Comparison of ENCODE assay signal across 9 mouse cellular contexts in genomic region chr17:48816588-48817324, GRCm38 (mm10).
DNase-seq lines count a peak whose midpoint lies in the region; ATAC-seq and TF ChIP-seq lines count a peak whose summit lies in the region.
"Had no signal": no experiment of that assay in that cellular context is flagged by ENCODE, and none has a peak within 500 bp of the region (broad histone marks: within the 10 kb centered on the region; RNA-seq: fewer than 3 reads in every experiment).

No protein-coding gene starts in this region.

- no peak for TF ChIP-seq CTCF in lung, embryonic 14.5 days (IDR thresholded peaks at IDR 0.05; ENCODE audit: low read depth)
- no peak for TF ChIP-seq CTCF in gastrocnemius, adult 2 months (IDR thresholded peaks at IDR 0.05)

- no peak overlapping the region for H3K4me2 ChIP-seq in lung, embryonic 14.5 days
- no peak overlapping the region for H3K4me2 ChIP-seq in midbrain, embryonic 15.5 days

- no peaks in the 10 kb centered on the region for H3K27me3 ChIP-seq in lung, embryonic 14.5 days (ENCODE audit: insufficient read depth, low read length)
- no peaks in the 10 kb centered on the region for H3K27me3 ChIP-seq in midbrain, embryonic 15.5 days (replicated peaks)
- H3K27me3 ChIP-seq: megakaryocyte, embryonic 14.5 days had no signal

- DNase-seq in lung, embryonic 14.5 days: peak; percentile 13
- DNase-seq in lung, adult 18-20 months: no peak
- peak; percentile 29 for DNase-seq in gastrocnemius, adult 2 months
- DNase-seq in heart, postnatal 14 days: peak; percentile 25 to 29
- DNase-seq in urinary bladder, adult 2 months (ENCODE audit: low spot score): no peak
- DNase-seq in thymus, postnatal 10 days (ENCODE audit: low spot score in 2 of 2): no peak
- DNase-seq: cerebellum, adult 11-12 months had no signal

- H3K36me3 ChIP-seq in lung, embryonic 14.5 days (ENCODE audit: insufficient read depth): no peaks in the 10 kb centered on the region
- H3K36me3 ChIP-seq in midbrain, embryonic 15.5 days (replicated peaks): no peaks in the 10 kb centered on the region

- no peaks in the 10 kb centered on the region for H3K4me1 ChIP-seq in lung, embryonic 14.5 days (ENCODE audit: insufficient read depth)
- peaks cover 8% of the 10 kb centered on the region for H3K4me1 ChIP-seq in midbrain, embryonic 15.5 days
- H3K4me1 ChIP-seq: megakaryocyte, embryonic 14.5 days had no signal

- H3K9ac ChIP-seq in lung, embryonic 14.5 days: no peak overlapping the region
- no peak overlapping the region for H3K9ac ChIP-seq in midbrain, embryonic 15.5 days

- H3K9me3 ChIP-seq in lung, embryonic 14.5 days (ENCODE audit: low read depth, low read length): no peaks in the 10 kb centered on the region
- H3K9me3 ChIP-seq in midbrain, embryonic 15.5 days: no peaks in the 10 kb centered on the region

- H3K4me3 ChIP-seq in lung, embryonic 14.5 days (ENCODE audit: low read depth, low read length): no peak overlapping the region
- no peak overlapping the region for H3K4me3 ChIP-seq in gastrocnemius, adult 2 months
- no peak overlapping the region for H3K4me3 ChIP-seq in midbrain, embryonic 15.5 days
- H3K4me3 ChIP-seq: megakaryocyte, embryonic 14.5 days had no signal

- ATAC-seq in lung, embryonic 14.5 days (ENCODE audit: insufficient read depth): no peak
- ATAC-seq in midbrain, embryonic 15.5 days (replicated peaks): peak; percentile 34

- intact Hi-C loops in gastrocnemius, adult 2 months (cut with DNase I): no loop called here
- intact Hi-C loops in heart, postnatal 14 days (cut with DNase I): no loop called here

- 47% methylated on average over 9 of the region's 9 CpGs for WGBS in lung, embryonic 14.5 days
- WGBS in midbrain, embryonic 15.5 days: 48% methylated on average over 9 of the region's 9 CpGs

- H3K27ac ChIP-seq in lung, embryonic 14.5 days (ENCODE audit: low read depth): no peak overlapping the region
- peak overlapping the region; percentile 40; the same call in 1 of the 2 replicates for H3K27ac ChIP-seq in gastrocnemius, adult 2 months
- H3K27ac ChIP-seq in midbrain, embryonic 15.5 days: 0 out of 2 replicates have a peak overlapping the region, but pooled peaks have one; percentile 12

Comparison
In these comparisons a context has a peak if more than half of its experiments do, and no peak if none do; other contexts are left out.
1. DNase-seq: peak in lung, embryonic 14.5 days (single experiment), gastrocnemius, adult 2 months (single experiment) and heart, postnatal 14 days (2 of 2); none in lung, adult 18-20 months (0 of 2), urinary bladder, adult 2 months (single experiment) and thymus, postnatal 10 days (0 of 2).